Mouse (Mus musculus) lung, adult 2 months (tissue): ENCODE data around the gene Nisch.

ENCODE experiments used
- CTCF ChIP-seq: fragments of 200-500 bp; IDR thresholded peaks from 2 replicates; pipeline ENCODE4 v1.5.1; 2011; ENCODE audit warnings: mild to moderate bottlenecking, low read length, control low read depth; ENCODE audit not compliant: insufficient read depth
- POLR2A ChIP-seq: fragments of 200-500 bp; IDR thresholded peaks from 2 replicates; pipeline ENCODE4 v1.6.1; 2011; ENCODE audit warnings: low read depth, mild to moderate bottlenecking, control low read depth, low read length, borderline replicate concordance; ENCODE audit errors: extremely low read depth

DNA sequence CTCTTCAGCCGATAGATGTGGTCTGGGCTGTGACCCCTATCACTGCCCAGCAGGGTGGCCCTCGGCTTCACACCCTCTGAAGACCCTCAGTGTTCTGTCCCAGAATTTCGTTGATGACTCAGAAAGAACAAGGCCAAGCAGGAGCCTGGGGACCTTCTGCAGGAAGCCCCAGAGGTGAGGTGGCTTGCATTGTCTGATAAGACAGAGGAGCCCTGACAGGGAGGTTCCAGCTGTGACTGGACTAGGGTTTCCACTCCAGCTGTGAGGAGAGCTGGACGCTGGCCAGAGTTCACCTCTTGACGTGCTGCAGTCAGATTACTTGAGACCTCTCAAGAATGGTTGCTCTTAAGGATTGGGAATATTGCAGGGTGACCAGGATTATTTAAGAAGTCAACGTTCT, 84.7 kb downstream of the Nisch start:
- TF ChIP-seq CTCF, result no peak
- no peak for TF ChIP-seq POLR2A
